Mouse (Mus musculus): ENCODE data around the gene St3gal6.
A peak's percentile ranks its signal among the peaks of the same experiment; 100 is the strongest.

The St3gal6 gene

GRCm38 (mm10) chr16:58523972-58524850 is at the start of gene St3gal6:
St3gal6 (minus strand) TSS chr16:58524243.
- no peak for DNase-seq

- DNase-seq: no peak
Observed at GRCm38 (mm10) chr16:58570694-58571264, 46.7 kb upstream of the St3gal6 start.

GRCm38 (mm10) chr16:58561196-58561595 is 37.2 kb upstream of the St3gal6 start:
- no peak for DNase-seq

GRCm38 (mm10) chr16:58556067-58556830 is 32.2 kb upstream of the St3gal6 start:
- DNase-seq: no peak

GRCm38 (mm10) chr16:58554673-58555072 is 30.6 kb upstream of the St3gal6 start:
- DNase-seq: no peak

GRCm38 (mm10) chr16:58548042-58548441 is 24.0 kb upstream of the St3gal6 start:
- no peak for DNase-seq

GRCm38 (mm10) chr16:58546128-58546527 is 22.1 kb upstream of the St3gal6 start:
- DNase-seq: no peak

GRCm38 (mm10) chr16:58539490-58539889 is 15.4 kb upstream of the St3gal6 start:
- DNase-seq: no peak

GRCm38 (mm10) chr16:58539011-58539410 is 15.0 kb upstream of the St3gal6 start:
- DNase-seq: no peak

GRCm38 (mm10) chr16:58536076-58536475 is 12.0 kb upstream of the St3gal6 start:
- no peak for DNase-seq

GRCm38 (mm10) chr16:58535236-58535635 is 11.2 kb upstream of the St3gal6 start:
- no peak for DNase-seq

- DNase-seq: no peak
Observed at GRCm38 (mm10) chr16:58534245-58535142, 10.5 kb upstream of the St3gal6 start.

- DNase-seq: no peak
Observed at GRCm38 (mm10) chr16:58533742-58534141, 9.7 kb upstream of the St3gal6 start.

- DNase-seq: no peak
Observed at GRCm38 (mm10) chr16:58533254-58533653, 9.2 kb upstream of the St3gal6 start.

GRCm38 (mm10) chr16:58532511-58532910 is 8.5 kb upstream of the St3gal6 start:
- DNase-seq: no peak

- no peak for DNase-seq
Observed at GRCm38 (mm10) chr16:58527817-58528216, 3.8 kb upstream of the St3gal6 start.

- DNase-seq: no peak
Observed at GRCm38 (mm10) chr16:58526729-58527128, 2.7 kb upstream of the St3gal6 start.

- no peak for DNase-seq
Observed at GRCm38 (mm10) chr16:58525832-58526231, 1.8 kb upstream of the St3gal6 start.

- DNase-seq: peak; percentile 80 to 91
Observed at GRCm38 (mm10) chr16:58523044-58523859, 791 bp downstream of the St3gal6 start.

GRCm38 (mm10) chr16:58522677-58523043 is 1.4 kb downstream of the St3gal6 start:
- DNase-seq: no peak

- no peak for DNase-seq
Observed at GRCm38 (mm10) chr16:58521900-58522299, 2.1 kb downstream of the St3gal6 start.

GRCm38 (mm10) chr16:58521182-58521581 is 2.9 kb downstream of the St3gal6 start:
- DNase-seq: no peak
